Mouse (Mus musculus): Measurements from ENCODE around the gene Clec9a. TPM values are rescaled to one million over a fixed set of nuclear protein-coding genes. Genes with fewer than 3 reads are reported as not detected.

Gene Clec9a
- total and polyA plus RNA-seq, 3 experiments: not detected

GRCm38 (mm10) chr6:129396997-129397396 lies 11.7 kb upstream of the Clec9a start, which contains the start of gene Clec1b:
TSS of gene Clec1b (plus strand) at chr6:129397297.
- no peaks in the 10 kb centered on the region for H3K27me3 ChIP-seq (replicated peaks)
- in situ Hi-C loops (cut with MboI; ENCODE audit: low pct_ligation_motif_present, low pct_unique_long_range_greater_than_20kb, low sequenced_read_pairs) (no loop called here), dilution Hi-C loops (cut with MboI; ENCODE audit: extremely low pct_ligation_motif_present, extremely low pct_unique_long_range_greater_than_20kb, low sequenced_read_pairs) (no loop called here)
- no peak within 1 kb of the TSS for H3K4me3 ChIP-seq (replicated peaks in 1 of 3; ENCODE audit: low read depth in 2 of 3, low read length in 2 of 3, poor library complexity in 1 of 3)
- DNase-seq (ENCODE audit: extremely low read depth): no peak
- TF ChIP-seq MAX (IDR thresholded peaks at IDR 0.05; ENCODE audit: low read length): no peak
- TF ChIP-seq USF1 (IDR thresholded peaks at IDR 0.05; ENCODE audit: low read depth, low read length): no peak
- no peak for TF ChIP-seq USF2 (conservative IDR thresholded peaks at IDR 0.05; ENCODE audit: low read depth, low read length)
- no peak for TF ChIP-seq TBP (conservative IDR thresholded peaks at IDR 0.05; ENCODE audit: low read depth, low read length)
- TF ChIP-seq GABPA (IDR thresholded peaks at IDR 0.05; ENCODE audit: insufficient replicate concordance, low read depth, low read length): no peak
- no peaks in the 10 kb centered on the region for H3K4me1 ChIP-seq (ENCODE audit: control insufficient read depth in 1 of 2, insufficient read depth in 2 of 2)
- no peaks in the 10 kb centered on the region for H3K9me3 ChIP-seq (replicated peaks; ENCODE audit: low read length)
- H3K9ac ChIP-seq (ENCODE audit: insufficient read depth, low read depth): no peak within 1 kb of the TSS
- no peaks in the 10 kb centered on the region for H3K36me3 ChIP-seq (replicated peaks in 1 of 2; ENCODE audit: control insufficient read depth in 1 of 2, insufficient read depth in 1 of 2, low read length in 1 of 2)
- no peak within 1 kb of the TSS for H3K4me2 ChIP-seq (ENCODE audit: insufficient read depth, low read depth, poor library complexity, severe bottlenecking)
- H3K79me2 ChIP-seq (replicated peaks; ENCODE audit: control insufficient read depth, extremely low read depth, insufficient read depth, poor library complexity, severe bottlenecking): no peaks in the 10 kb centered on the region
- H3K27ac ChIP-seq (ENCODE audit: insufficient read depth, low read depth): no peak within 1 kb of the TSS

GRCm38 (mm10) chr6:129399945-129400344 lies 8.7 kb upstream of the Clec9a start:
- Histone ChIP-seq H3K9me3 (replicated peaks; ENCODE audit: low read length) (no peaks in the 10 kb centered on the region), H3K4me1 (ENCODE audit: control insufficient read depth in 1 of 2, insufficient read depth in 2 of 2) (peaks cover 0 to 7% of the 10 kb centered on the region in 2 experiments; a peak in 2 of 4 replicates), H3K4me2 (ENCODE audit: insufficient read depth, low read depth, poor library complexity, severe bottlenecking) (no peak overlapping the region), H3K79me2 (replicated peaks; ENCODE audit: control insufficient read depth, extremely low read depth, insufficient read depth, poor library complexity, severe bottlenecking) (no peaks in the 10 kb centered on the region), H3K36me3 (replicated peaks in 1 of 2; ENCODE audit: control insufficient read depth in 1 of 2, insufficient read depth in 1 of 2, low read length in 1 of 2) (no peaks in the 10 kb centered on the region), H3K9ac (ENCODE audit: insufficient read depth, low read depth) (no peak overlapping the region), H3K27ac (ENCODE audit: insufficient read depth, low read depth) (no peak overlapping the region), H3K27me3 (replicated peaks) (no peaks in the 10 kb centered on the region), H3K4me3 (replicated peaks in 1 of 3; ENCODE audit: low read depth in 2 of 3, low read length in 2 of 3, poor library complexity in 1 of 3) (no peak overlapping the region)
- no peak for DNase-seq (ENCODE audit: extremely low read depth)
- in situ Hi-C loops (cut with MboI; ENCODE audit: low pct_ligation_motif_present, low pct_unique_long_range_greater_than_20kb, low sequenced_read_pairs) (no loop called here), dilution Hi-C loops (cut with MboI; ENCODE audit: extremely low pct_ligation_motif_present, extremely low pct_unique_long_range_greater_than_20kb, low sequenced_read_pairs) (no loop called here)
- TF ChIP-seq ZNF384 (IDR thresholded peaks at IDR 0.05; ENCODE audit: low read depth, low read length): no peak

DNA sequence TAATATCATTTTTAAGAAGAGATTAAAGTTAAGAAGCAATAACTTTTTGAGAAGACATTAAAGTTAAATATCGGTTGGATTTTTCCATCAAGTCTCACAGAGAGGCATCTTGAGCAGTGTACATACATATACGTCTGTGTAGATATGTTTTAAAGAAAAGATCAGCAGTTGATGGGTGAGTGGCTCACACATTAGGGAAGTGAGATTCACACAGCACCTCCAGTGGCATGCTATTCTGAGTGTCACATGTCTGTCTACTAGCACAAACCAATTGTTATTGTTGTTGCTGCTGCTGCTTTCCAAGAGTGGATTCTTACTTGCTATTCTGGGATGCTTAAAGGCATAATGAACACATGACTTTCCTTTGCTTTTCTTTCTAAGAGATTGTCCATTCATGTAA lies 6.3 kb upstream of the Clec9a start:
- H3K36me3 ChIP-seq (replicated peaks in 1 of 2; ENCODE audit: control insufficient read depth in 1 of 2, insufficient read depth in 1 of 2, low read length in 1 of 2): no peaks in the 10 kb centered on the region
- H3K9me3 ChIP-seq (replicated peaks; ENCODE audit: low read length): no peaks in the 10 kb centered on the region
- H3K4me3 ChIP-seq (replicated peaks in 1 of 3; ENCODE audit: low read depth in 2 of 3, low read length in 2 of 3, poor library complexity in 1 of 3): no peak overlapping the region
- no peak for DNase-seq (ENCODE audit: extremely low read depth)
- no peaks in the 10 kb centered on the region for H3K27me3 ChIP-seq (replicated peaks)
- no peak overlapping the region for H3K27ac ChIP-seq (ENCODE audit: insufficient read depth, low read depth)
- dilution Hi-C loops (cut with MboI; ENCODE audit: extremely low pct_ligation_motif_present, extremely low pct_unique_long_range_greater_than_20kb, low sequenced_read_pairs) (no loop called here), in situ Hi-C loops (cut with MboI; ENCODE audit: low pct_ligation_motif_present, low pct_unique_long_range_greater_than_20kb, low sequenced_read_pairs) (no loop called here)
- H3K79me2 ChIP-seq (replicated peaks; ENCODE audit: control insufficient read depth, extremely low read depth, insufficient read depth, poor library complexity, severe bottlenecking): no peaks in the 10 kb centered on the region
- H3K4me2 ChIP-seq (ENCODE audit: insufficient read depth, low read depth, poor library complexity, severe bottlenecking): no peak overlapping the region
- no peak overlapping the region for H3K9ac ChIP-seq (ENCODE audit: insufficient read depth, low read depth)
- 0 out of 2 replicates have a peak, but pooled peaks have one; percentile 13 for TF ChIP-seq BHLHE40 (IDR thresholded peaks at IDR 0.05; ENCODE audit: low read depth, low read length)
- no peak for TF ChIP-seq MAX (IDR thresholded peaks at IDR 0.05; ENCODE audit: low read length)
- no peak for TF ChIP-seq CHD1 (IDR thresholded peaks at IDR 0.05; ENCODE audit: low read depth, low read length)
- peaks cover 0 to 22% of the 10 kb centered on the region in 2 experiments; a peak in 2 of 4 replicates for H3K4me1 ChIP-seq (ENCODE audit: control insufficient read depth in 1 of 2, insufficient read depth in 2 of 2)
